27 mouse cellular contexts compared by ENCODE assay signal in genomic region chr4:40587254-40587653, GRCm38 (mm10).
"Had no signal": no experiment of that assay in that cellular context is flagged by ENCODE, and none has a peak within 500 bp of the region (broad histone marks: within the 10 kb centered on the region; RNA-seq: fewer than 3 reads in every experiment).

No protein-coding gene starts in this region.

- ATAC-seq: hindbrain, embryonic 16.5 days; inflammation-experienced regulatory T-cells, adult 6 months; intestine, embryonic 15.5 days; intestine, postnatal 0 days; liver, postnatal 0 days had no signal

- H3K9ac ChIP-seq: heart, embryonic 12.5 days; hindbrain, embryonic 12.5 days; hindbrain, embryonic 14.5 days; intestine, embryonic 15.5 days; kidney, embryonic 15.5 days; limb, embryonic 12.5 days; liver, embryonic 13.5 days; liver, embryonic 15.5 days; liver, postnatal 0 days had no signal

- H3K27me3 ChIP-seq: heart, embryonic 12.5 days; hindbrain, embryonic 12.5 days; intestine, embryonic 15.5 days; kidney, embryonic 15.5 days; limb, embryonic 12.5 days; liver, embryonic 13.5 days; liver, embryonic 15.5 days had no signal

- H3K9me3 ChIP-seq: heart, embryonic 10.5 days; heart, embryonic 12.5 days; hindbrain, embryonic 10.5 days; hindbrain, embryonic 12.5 days; intestine, embryonic 15.5 days; kidney, embryonic 15.5 days; limb, embryonic 10.5 days; limb, embryonic 12.5 days; liver, embryonic 13.5 days; liver, embryonic 15.5 days had no signal

- H3K36me3 ChIP-seq: heart, embryonic 10.5 days; heart, embryonic 12.5 days; hindbrain, embryonic 10.5 days; hindbrain, embryonic 12.5 days; intestine, embryonic 15.5 days; kidney, embryonic 15.5 days; limb, embryonic 10.5 days; limb, embryonic 12.5 days; liver, embryonic 13.5 days; liver, embryonic 15.5 days had no signal

- H3K4me2 ChIP-seq: heart, embryonic 12.5 days; hindbrain, embryonic 12.5 days; hindbrain, embryonic 14.5 days; intestine, embryonic 15.5 days; kidney, embryonic 15.5 days; limb, embryonic 12.5 days; liver, embryonic 11.5 days; liver, embryonic 13.5 days; liver, embryonic 15.5 days had no signal

- H3K4me3 ChIP-seq: heart, embryonic 10.5 days; heart, embryonic 12.5 days; hindbrain, embryonic 10.5 days; hindbrain, embryonic 12.5 days; intestine, embryonic 15.5 days; kidney, embryonic 15.5 days; limb, embryonic 10.5 days; limb, embryonic 12.5 days; liver, embryonic 13.5 days; liver, embryonic 15.5 days had no signal

- H3K4me1 ChIP-seq: heart, embryonic 10.5 days; heart, embryonic 12.5 days; hindbrain, embryonic 10.5 days; hindbrain, embryonic 12.5 days; intestine, embryonic 15.5 days; kidney, embryonic 15.5 days; limb, embryonic 10.5 days; limb, embryonic 12.5 days; liver, embryonic 13.5 days; liver, embryonic 15.5 days had no signal

- DNase-seq: gastrocnemius, postnatal 14 days; heart, adult 18-20 months; heart, postnatal 10 days; heart, postnatal 4 days; kidney, adult 2 months; kidney, adult 9 months; kidney, postnatal 14 days; kidney, postnatal 36 days; liver; liver, embryonic 13.5 days; liver, postnatal 0 days; lung, adult 2 months had no signal

- H3K27ac ChIP-seq: heart, embryonic 10.5 days; hindbrain, embryonic 10.5 days; hindbrain, embryonic 12.5 days; hindbrain, embryonic 14.5 days; intestine, embryonic 15.5 days; kidney, embryonic 15.5 days; kidney, postnatal 0 days; limb, embryonic 10.5 days; limb, embryonic 12.5 days; liver, embryonic 13.5 days; liver, embryonic 15.5 days had no signal
